Mouse (Mus musculus) liver, embryonic 15.5 days (tissue): Measurements from ENCODE around the gene Olfr275. TPM values are rescaled to one million over a fixed set of nuclear protein-coding genes. Genes with fewer than 3 reads are reported as not detected.
"Not testable (repeated sequence)": the region's sequence is repeated elsewhere in the genome, so short reads cannot be mapped to it uniquely, and the experiment has no call there.

Experiments
- ATAC-seq: fragments of 200-750 bp; cut with Nextera tagmentation; 2 replicates; pipeline ENCODE4 v1.8.0; 2017; ENCODE audit warnings: moderate number of reproducible peaks, mild to moderate bottlenecking, moderate library complexity; ENCODE audit not compliant: insufficient read depth
- H3K27ac ChIP-seq: fragments of 300-500 bp; sonication (generic); replicated peaks from 2 replicates; pipeline ENCODE4 v1.5.1; 2015; ENCODE audit warnings: mild to moderate bottlenecking, inconsistent platforms
- H3K27me3 ChIP-seq: fragments of 300-500 bp; sonication (generic); 2 replicates; pipeline ENCODE4 v1.6.1; 2015; ENCODE audit warnings: mild to moderate bottlenecking, inconsistent platforms
- H3K36me3 ChIP-seq: fragments of 300-500 bp; sonication (generic); replicated peaks from 2 replicates; pipeline ENCODE4 v1.6.1; 2015; ENCODE audit warnings: moderate library complexity, mild to moderate bottlenecking, inconsistent platforms
- H3K4me1 ChIP-seq: fragments of 300-500 bp; sonication (generic); replicated peaks from 2 replicates; pipeline ENCODE4 v1.6.1; 2015; ENCODE audit warnings: inconsistent platforms
- H3K4me2 ChIP-seq: fragments of 300-500 bp; sonication (generic); 2 replicates; pipeline ENCODE4 v1.6.1; 2015; ENCODE audit warnings: moderate library complexity, mild to moderate bottlenecking, inconsistent platforms
- H3K4me3 ChIP-seq: fragments of 300-500 bp; sonication (generic); replicated peaks from 2 replicates; pipeline ENCODE4 v1.5.1; 2015; ENCODE audit warnings: mild to moderate bottlenecking, inconsistent platforms
- H3K9ac ChIP-seq: fragments of 300-500 bp; sonication (generic); 2 replicates; pipeline ENCODE4 v1.6.1; 2015; ENCODE audit warnings: moderate library complexity, mild to moderate bottlenecking, inconsistent platforms
- H3K9me3 ChIP-seq: fragments of 300-500 bp; sonication (generic); replicated peaks from 2 replicates; pipeline ENCODE4 v1.6.1; 2016; ENCODE audit warnings: inconsistent platforms
- WGBS: fragments of 180-500 bp; shearing (Covaris S2); methylation state at CpG from one replicate; pipeline ENCODE4 v1.1.7; 2015; ENCODE audit warnings: mixed read lengths; ENCODE audit not compliant: insufficient replicate concordance; 5-methylcytosine and 5-hydroxymethylcytosine counted together
- polyA plus RNA-seq: library from polyadenylated mRNA; unstranded; fragments of >200 nt; fragmentation: Nextera tagmentation; extraction: Ambion mirVana; gene quantifications from 2 replicates; pipeline ENCODE4 v1.2.1, GENCODE M21; 2015

The Olfr275 gene
- polyA plus RNA-seq: not detected in 2 replicates

DNA sequence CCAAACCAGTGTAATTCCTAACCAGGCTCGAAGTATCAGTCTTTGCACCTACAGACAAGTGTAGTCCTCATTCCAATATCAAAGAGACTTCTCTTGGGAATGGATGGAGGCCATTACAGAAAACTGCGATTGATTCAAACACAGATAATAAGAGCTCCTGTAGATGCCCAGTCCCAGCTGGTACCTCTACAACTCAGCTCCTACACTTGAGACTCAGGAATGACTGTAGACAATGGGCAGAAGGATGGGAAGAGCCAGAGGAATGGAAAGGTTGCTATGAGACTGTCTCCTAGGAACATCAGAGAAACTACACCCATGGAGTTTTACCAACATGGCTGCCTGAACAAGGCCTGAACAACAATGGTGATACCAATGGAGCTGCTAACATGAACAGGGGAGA, at the start of gene Olfr275:
Gene Olfr275, plus strand, starts transcription at position 301 of the 400 bp plus-strand sequence.
- H3K9ac ChIP-seq: no peak within 1 kb of the TSS
- no peaks in the 10 kb centered on the region for H3K9me3 ChIP-seq
- no peak within 1 kb of the TSS for H3K27ac ChIP-seq
- no peaks in the 10 kb centered on the region for H3K4me1 ChIP-seq
- ATAC-seq: no peak
- no peak within 1 kb of the TSS for H3K4me2 ChIP-seq
- no peak within 1 kb of the TSS for H3K4me3 ChIP-seq
- no peaks in the 10 kb centered on the region for H3K27me3 ChIP-seq
- 61% methylated on average over 2 of the region's 2 CpGs for WGBS
- no peaks in the 10 kb centered on the region for H3K36me3 ChIP-seq

DNA sequence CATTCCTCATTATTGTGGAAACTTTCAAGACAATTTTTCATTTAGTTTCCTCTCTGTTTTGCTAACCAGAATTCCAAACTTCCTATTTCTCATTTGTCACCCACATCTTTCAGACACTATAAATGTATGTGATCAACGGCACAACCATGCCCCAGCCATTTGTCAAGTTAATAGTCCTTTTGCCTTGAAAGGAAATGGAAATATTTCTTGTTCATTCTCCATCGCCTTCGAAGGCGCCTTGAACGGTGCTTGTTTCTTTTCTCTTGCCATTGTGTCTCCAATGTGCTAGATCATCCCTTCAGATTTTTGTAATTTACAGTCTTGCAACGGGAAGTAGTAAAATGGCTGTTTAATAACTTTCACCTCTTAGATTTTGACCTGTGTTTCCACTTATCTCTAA, 48.8 kb upstream of the Olfr275 start:
- Histone ChIP-seq H3K36me3 (no peaks in the 10 kb centered on the region), H3K4me3 (no peak overlapping the region), H3K27ac (no peak overlapping the region), H3K9me3 (no peaks in the 10 kb centered on the region), H3K4me1 (no peaks in the 10 kb centered on the region), H3K9ac (no peak overlapping the region), H3K27me3 (no peaks in the 10 kb centered on the region), H3K4me2 (no peak overlapping the region)
- no peak for ATAC-seq
- 60% methylated on average over 6 of the region's 6 CpGs for WGBS

DNA sequence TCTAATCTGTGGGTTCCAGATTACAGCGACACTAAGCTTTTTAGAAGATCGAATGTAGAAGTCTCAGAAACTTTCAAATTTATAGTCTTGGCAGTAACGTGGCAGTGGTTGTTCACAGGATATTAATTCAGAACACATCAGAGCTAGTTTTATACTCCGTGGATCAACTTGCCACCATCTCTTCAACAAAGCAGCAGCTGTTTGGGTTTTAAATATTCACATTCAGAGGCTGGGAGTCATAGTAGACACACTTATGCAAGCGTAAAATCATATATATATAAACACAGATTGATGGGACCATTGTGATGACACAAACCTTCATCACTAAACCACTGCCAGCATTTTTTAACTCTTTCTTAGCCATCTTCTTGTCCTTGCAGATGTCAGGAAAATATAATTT, 42.2 kb upstream of the Olfr275 start:
- no peaks in the 10 kb centered on the region for H3K9me3 ChIP-seq
- H3K36me3 ChIP-seq: no peaks in the 10 kb centered on the region
- WGBS: 59% methylated on average over 5 of the region's 5 CpGs
- no peak overlapping the region for H3K4me3 ChIP-seq
- H3K4me2 ChIP-seq: no peak overlapping the region
- no peaks in the 10 kb centered on the region for H3K4me1 ChIP-seq
- no peak overlapping the region for H3K9ac ChIP-seq
- ATAC-seq: no peak
- no peak overlapping the region for H3K27ac ChIP-seq
- H3K27me3 ChIP-seq: no peaks in the 10 kb centered on the region

DNA sequence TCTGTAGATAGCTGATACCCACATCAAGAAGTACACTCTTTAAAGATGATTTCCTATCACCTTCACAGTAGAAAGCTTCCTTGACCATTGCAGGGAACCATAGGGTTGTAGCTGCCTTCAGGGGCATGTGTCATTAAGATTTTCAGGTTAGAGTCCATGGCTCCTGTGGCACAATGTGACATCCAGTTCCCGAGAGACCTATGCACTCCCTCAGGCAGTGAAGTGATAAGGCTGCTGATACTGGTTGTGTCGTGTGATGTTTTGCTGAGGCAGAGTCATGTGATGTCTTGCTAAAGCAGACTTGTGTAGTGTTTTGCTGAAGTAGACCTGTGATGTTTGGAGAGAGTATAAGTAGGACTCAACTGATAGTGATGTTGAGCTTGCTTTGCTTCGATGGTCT, 14.4 kb upstream of the Olfr275 start:
- WGBS: 58% methylated on average over 3 of the region's 3 CpGs

DNA sequence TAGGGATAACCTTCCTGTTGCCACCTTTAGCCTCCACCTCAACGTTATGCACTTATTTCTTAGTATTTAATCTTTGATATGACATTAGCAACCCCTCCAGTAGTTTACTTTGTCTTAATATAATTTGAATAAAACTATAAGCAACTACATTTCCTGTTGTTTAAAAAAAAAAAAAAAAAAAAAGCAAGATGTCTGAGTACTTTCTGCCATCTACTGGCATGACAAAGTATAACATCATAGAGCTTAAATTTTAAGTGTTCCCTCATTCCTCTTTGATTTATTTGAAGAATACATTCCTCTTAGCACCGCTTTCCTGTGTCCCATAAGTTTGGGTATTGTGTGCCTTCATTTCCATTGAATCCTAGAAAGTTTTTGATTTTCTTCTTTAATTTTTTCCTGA, 2.5 kb upstream of the Olfr275 start:
- Histone ChIP-seq H3K9me3 (no peaks in the 10 kb centered on the region), H3K36me3 (no peaks in the 10 kb centered on the region), H3K4me2 (no peak overlapping the region), H3K4me1 (no peaks in the 10 kb centered on the region), H3K27ac (no peak overlapping the region), H3K4me3 (no peak overlapping the region), H3K27me3 (no peaks in the 10 kb centered on the region), H3K9ac (no peak overlapping the region)
- no peak for ATAC-seq
- 25% methylated on average over 2 of the region's 2 CpGs for WGBS

More for the DNA sequence above, 14.4 kb upstream of the Olfr275 start:
- Histone ChIP-seq H3K4me1 (no peaks in the 10 kb centered on the region), H3K36me3 (no peaks in the 10 kb centered on the region), H3K4me3 (no peak overlapping the region), H3K27me3 (no peaks in the 10 kb centered on the region), H3K9ac (no peak overlapping the region), H3K4me2 (no peak overlapping the region), H3K27ac (no peak overlapping the region), H3K9me3 (no peaks in the 10 kb centered on the region)
- ATAC-seq: no peak

DNA sequence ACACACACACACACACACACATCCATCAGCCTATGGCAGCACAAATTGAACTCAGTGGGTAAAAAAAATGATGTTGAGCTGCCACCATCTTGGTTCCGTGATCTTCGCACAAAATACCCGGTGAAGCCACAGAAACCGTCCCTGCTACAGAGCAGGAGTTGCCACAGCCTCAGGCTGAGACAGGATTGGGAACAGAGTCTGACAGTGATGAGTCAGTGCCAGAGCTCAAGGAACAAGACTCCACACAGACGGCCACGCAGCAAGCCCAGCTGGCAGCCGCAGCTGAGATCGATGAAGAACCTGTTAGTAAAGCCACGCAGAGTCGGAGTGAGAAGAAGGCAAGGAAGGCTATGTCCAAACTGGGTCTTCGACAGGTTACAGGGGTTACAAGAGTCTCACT, 7.0 kb downstream of the Olfr275 start:
- 88% methylated on average over 11 of the region's 11 CpGs for WGBS
- no peak overlapping the region for H3K4me2 ChIP-seq
- H3K27ac ChIP-seq: no peak overlapping the region
- ATAC-seq: no peak
- H3K4me1 ChIP-seq: no peaks in the 10 kb centered on the region
- no peaks in the 10 kb centered on the region for H3K9me3 ChIP-seq
- H3K27me3 ChIP-seq: no peaks in the 10 kb centered on the region
- H3K4me3 ChIP-seq: no peak overlapping the region
- H3K36me3 ChIP-seq: no peaks in the 10 kb centered on the region
- no peak overlapping the region for H3K9ac ChIP-seq

DNA sequence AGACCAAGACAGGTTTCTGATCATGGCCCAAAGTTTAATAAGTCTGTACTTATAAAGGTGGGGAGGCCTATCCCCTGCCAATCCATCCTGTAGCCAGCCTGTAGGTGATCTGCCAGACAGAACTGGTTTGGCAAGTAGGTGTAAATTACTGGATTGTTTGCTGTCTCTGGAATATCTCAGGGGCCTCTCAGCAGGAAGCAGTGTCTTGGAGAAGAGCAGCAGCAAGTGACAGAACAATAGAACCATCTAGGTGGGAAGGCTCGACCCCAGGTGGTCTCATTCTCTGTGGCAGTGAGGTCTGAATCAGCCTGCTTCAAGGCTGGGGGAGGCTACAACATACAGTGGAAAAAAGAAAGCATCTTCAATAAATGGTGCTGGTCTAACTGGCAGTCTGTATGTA, 31.0 kb downstream of the Olfr275 start:
- not testable (repeated sequence) for H3K4me3 ChIP-seq, H3K9ac ChIP-seq, ATAC-seq, H3K4me2 ChIP-seq, H3K9me3 ChIP-seq, H3K36me3 ChIP-seq, H3K27ac ChIP-seq, H3K27me3 ChIP-seq, H3K4me1 ChIP-seq
- WGBS: 19% methylated on average over 1 of the region's 1 CpGs

DNA sequence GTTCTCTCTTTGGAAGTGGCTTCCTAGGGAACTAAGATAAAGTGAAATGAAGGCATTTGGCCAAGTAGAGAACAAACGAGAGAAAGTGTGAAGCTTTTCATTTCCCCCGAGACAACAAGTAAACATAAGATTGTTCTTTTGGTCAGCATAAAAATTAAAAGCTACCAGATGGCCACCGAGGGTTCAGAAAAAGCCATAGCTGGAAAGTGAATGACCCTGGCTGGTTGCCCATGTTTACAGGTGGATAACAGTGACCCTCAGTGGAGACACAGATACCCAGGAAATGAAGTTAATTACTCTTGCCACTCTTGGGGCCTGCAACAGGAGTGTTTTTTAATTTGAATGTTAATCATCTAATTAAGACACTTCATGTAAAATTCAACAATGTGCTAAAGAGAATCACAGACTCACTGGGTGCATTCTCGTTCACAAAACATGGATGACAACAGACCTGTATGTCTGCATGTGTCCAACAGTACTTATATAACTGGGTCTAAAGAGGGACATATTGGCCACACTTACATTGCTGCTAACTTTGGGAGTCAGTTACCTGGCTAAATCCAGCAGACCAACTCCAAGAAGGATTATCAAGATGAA, 34.7 kb downstream of the Olfr275 start:
- WGBS: 44% methylated on average over 4 of the region's 4 CpGs
- Histone ChIP-seq H3K4me2 (no peak overlapping the region), H3K4me1 (no peaks in the 10 kb centered on the region)

DNA sequence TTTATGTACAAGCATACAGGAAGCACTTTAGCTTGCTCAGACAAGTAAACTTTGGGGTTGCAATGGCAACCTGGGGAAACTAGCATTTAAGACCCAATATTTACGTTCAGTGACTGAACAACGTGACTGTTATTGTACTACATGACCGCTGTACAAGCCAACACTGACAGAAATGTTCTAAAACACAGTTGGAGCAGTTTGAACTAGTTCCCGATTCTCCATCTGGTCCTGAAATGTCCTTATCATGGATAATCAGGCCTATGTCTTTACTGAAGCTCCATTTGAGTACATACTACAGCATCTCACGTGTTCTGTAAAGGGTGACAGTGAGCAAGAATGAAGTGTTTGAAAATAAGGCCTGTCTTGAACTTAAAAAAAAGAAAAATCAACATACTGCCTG, 35.3 kb downstream of the Olfr275 start:
- no peak overlapping the region for H3K9ac ChIP-seq
- 64% methylated on average over 5 of the region's 5 CpGs for WGBS
- H3K27ac ChIP-seq: no peak overlapping the region
- H3K4me3 ChIP-seq: no peak overlapping the region
- H3K9me3 ChIP-seq: no peaks in the 10 kb centered on the region
- no peak for ATAC-seq
- no peaks in the 10 kb centered on the region for H3K36me3 ChIP-seq
- no peaks in the 10 kb centered on the region for H3K27me3 ChIP-seq
- H3K4me1 ChIP-seq: no peaks in the 10 kb centered on the region
- H3K4me2 ChIP-seq: no peak overlapping the region

More for the DNA sequence above, 34.7 kb downstream of the Olfr275 start:
- Histone ChIP-seq H3K9ac (no peak overlapping the region), H3K4me3 (no peak overlapping the region), H3K27ac (no peak overlapping the region), H3K36me3 (no peaks in the 10 kb centered on the region), H3K27me3 (no peaks in the 10 kb centered on the region), H3K9me3 (no peaks in the 10 kb centered on the region)
- no peak for ATAC-seq

DNA sequence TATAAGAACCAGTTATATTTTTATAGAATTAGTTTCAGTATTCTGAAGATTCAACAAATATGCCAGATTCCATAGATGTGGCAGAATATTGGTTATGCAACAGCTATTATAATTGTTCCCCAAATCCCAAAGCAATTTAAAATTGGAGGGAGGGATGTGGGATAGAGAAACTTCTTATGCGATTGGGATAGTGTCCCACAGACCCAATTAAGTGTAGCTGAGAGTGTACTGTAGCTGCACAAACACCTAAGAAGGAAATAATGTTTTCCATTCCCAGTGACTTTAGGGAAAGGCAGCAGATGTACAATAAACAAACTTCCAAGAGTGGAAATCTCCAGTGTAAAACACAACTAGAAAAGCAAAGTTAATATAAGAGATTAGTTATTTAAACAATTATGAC, 44.7 kb downstream of the Olfr275 start, which contains the start of gene Olfr273:
Gene Olfr273, minus strand, starts transcription at position 101 of the 400 bp plus-strand sequence.
- no peaks in the 10 kb centered on the region for H3K4me1 ChIP-seq
- no peaks in the 10 kb centered on the region for H3K9me3 ChIP-seq
- H3K9ac ChIP-seq: no peak within 1 kb of the TSS
- 58% methylated on average over 1 of the region's 1 CpGs for WGBS
- no peak within 1 kb of the TSS for H3K4me2 ChIP-seq
- no peak within 1 kb of the TSS for H3K4me3 ChIP-seq
- H3K27ac ChIP-seq: no peak within 1 kb of the TSS
- no peaks in the 10 kb centered on the region for H3K27me3 ChIP-seq
- H3K36me3 ChIP-seq: no peaks in the 10 kb centered on the region
- no peak for ATAC-seq

DNA sequence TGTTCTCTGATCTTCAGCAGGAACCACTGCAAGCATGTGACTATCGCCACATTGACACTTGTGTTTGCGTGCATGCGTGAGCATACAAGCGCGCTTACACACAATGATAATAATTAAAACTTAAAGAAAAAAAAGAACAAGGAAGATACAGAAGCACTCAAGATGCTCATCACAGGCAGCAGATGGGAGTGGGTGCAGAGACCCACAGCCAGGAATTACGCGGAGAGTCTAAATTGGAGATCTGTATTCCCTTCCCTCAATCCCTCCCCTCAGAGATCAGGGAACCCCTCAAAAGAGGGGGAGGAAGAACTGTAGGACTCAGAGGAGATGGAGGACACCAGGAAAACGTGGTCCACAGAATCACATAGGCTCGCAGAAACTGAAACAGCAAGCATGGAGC, 49.8 kb downstream of the Olfr275 start:
- WGBS: 73% methylated on average over 9 of the region's 9 CpGs
- H3K36me3 ChIP-seq: no peaks in the 10 kb centered on the region
- no peak for ATAC-seq
- H3K9ac ChIP-seq: no peak overlapping the region
- H3K27me3 ChIP-seq: no peaks in the 10 kb centered on the region
- H3K4me3 ChIP-seq: no peak overlapping the region
- H3K4me1 ChIP-seq: no peaks in the 10 kb centered on the region
- no peak overlapping the region for H3K4me2 ChIP-seq
- no peak overlapping the region for H3K27ac ChIP-seq
- no peaks in the 10 kb centered on the region for H3K9me3 ChIP-seq
